Mouse (Mus musculus): ENCODE measurements around the gene Pdzk1ip1.

Gene Pdzk1ip1

DNA sequence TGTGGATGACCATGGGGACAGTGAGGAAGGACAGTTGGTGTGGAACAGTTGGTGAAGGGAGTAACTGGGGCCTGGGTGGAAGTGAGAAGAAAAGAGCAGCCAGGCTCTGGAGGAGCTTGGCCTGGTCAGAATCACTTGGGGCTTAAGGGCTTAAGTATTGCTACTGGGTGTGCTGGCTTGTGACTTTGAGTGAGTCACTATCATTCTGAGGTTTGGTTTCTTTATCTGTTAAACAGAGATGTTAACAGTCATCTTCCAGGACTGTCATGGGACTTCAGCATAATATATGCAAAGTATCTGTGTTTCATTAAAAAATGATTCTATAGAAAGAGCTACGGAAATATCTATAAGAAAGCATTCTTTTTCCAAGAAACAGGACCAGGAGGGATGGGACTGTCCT lies 13.7 kb upstream of the Pdzk1ip1 start:
- no peak for DNase-seq (ENCODE audit: extremely low read depth, insufficient read length, low spot score)

DNA sequence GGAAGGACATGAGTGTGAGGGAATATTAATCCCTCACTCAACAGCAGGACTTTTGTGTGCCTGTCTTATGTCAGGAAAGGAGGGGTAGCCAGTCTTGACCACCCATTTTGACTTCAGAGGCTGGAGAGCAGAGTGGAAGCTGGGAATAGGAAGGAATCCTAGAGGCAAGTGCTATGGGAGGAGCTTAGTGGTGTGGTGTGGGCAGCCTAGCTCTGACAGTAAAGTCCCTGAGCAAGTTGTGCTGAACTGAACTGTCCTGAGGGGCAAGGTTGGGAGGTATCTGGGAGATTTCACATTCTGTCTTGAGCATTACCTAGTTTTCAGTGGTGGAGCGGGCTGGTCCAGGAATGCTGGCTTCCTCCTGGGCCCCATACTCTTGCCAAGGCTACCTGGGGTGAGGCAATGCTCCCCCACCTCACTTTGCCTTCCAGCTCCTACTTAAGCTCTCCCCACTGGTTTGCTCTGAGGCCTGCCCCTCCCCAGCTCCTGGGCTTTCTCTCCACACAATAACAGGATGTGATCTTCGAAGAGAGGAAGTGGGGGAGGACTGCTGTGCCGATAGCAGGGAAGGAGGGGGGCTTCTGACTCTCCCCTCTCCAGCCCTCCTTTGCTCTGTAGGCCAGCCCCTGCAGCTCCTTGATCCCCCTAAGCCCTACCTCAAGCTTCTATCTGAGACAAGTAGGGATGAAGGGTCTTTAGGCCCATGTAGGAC lies 13.1 kb upstream of the Pdzk1ip1 start:
- no peak for DNase-seq (ENCODE audit: extremely low read depth, insufficient read length, low spot score)

DNA sequence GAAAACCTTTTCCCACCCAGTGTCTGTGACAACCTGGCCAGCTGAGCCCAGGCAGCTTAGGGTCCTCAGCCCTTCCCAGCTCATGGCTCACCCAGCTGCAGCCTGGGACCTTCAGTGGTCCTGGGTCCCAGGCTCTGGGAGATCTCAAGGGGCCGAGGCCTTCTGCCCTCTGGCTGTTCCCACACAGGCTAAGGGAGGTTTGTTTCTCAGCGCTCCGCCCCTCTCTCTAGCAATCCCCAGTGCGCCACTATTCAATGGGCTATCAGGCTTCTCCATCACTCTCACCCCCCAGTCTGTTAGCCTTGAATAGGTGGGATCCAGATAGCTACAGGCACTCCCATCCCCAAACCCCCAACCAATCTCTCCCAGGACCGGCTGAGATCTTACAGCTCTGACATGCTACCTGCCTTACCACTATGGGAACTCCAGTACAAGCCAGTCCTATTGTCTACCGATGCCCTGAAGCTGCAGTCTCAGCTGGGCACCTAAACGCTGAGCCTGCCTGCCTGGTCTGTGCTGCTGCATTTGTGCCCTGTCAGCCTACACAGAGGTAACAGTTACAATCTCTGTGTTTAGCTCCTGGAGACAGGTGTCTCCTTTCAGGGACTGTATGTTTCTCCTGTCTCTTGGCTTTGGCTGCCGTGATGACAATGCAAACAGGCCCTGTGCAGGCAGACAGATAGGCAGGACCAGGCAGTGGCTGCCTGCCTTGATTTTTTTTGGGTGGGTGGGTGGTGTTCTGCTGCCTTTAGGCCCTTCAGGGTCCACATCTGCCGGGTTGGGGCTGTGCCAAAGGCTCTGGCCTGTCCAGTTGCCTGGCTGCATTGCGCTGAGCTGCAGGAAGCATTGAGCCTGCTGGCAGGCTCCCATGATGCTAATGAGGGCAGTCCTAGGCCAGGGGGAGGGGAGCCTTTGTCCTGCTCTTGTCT lies 9.4 kb upstream of the Pdzk1ip1 start:
- DNase-seq (ENCODE audit: extremely low read depth, insufficient read length, low spot score), result no peak

DNA sequence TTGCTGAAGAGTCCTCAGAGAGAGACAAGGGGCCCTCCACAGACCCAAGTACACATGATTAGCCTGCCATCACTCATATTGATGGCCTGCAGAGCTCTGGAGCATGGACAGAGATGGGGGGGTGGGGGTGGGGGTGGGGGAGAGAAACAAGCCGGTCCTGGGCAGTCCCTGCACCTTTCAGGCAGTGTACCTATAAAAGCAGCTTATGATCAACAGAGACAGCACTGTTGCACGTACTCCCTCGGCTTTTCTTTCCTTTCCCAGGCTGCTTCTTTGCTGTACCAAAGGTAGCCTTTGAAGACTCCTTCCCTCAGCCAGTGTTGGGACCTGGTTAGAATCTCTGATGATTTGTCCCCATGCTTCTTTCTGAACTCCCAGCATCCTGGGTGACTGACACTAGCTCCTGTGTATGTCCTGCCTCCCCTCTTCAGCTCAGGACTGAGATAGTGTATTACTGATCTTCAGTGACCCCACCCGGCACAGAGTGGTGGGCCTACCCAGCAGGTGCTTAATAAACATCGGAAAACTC lies 8.6 kb upstream of the Pdzk1ip1 start:
- no peak for DNase-seq (ENCODE audit: extremely low read depth, insufficient read length, low spot score)

DNA sequence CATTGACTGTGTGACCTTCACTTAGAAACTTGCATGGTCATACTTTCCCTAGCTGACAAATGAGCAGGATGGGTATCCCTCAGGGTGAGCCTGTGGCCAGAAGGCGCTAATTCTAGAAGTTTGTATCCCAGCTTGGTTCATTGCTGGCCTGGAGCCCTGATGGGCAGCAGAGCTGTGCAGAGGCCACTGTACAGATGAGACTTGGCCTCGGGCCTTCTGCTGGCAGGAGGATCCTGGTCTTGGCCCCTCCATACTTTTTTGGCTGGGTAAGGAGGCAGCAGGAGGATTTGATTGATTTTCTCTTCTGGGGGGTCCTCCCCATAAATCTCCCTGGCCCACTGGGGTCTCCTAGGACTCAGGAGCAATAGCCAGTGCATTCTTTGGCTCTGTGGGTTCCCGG lies 5.5 kb upstream of the Pdzk1ip1 start:
- no peak for DNase-seq (ENCODE audit: extremely low read depth, insufficient read length, low spot score)

DNA sequence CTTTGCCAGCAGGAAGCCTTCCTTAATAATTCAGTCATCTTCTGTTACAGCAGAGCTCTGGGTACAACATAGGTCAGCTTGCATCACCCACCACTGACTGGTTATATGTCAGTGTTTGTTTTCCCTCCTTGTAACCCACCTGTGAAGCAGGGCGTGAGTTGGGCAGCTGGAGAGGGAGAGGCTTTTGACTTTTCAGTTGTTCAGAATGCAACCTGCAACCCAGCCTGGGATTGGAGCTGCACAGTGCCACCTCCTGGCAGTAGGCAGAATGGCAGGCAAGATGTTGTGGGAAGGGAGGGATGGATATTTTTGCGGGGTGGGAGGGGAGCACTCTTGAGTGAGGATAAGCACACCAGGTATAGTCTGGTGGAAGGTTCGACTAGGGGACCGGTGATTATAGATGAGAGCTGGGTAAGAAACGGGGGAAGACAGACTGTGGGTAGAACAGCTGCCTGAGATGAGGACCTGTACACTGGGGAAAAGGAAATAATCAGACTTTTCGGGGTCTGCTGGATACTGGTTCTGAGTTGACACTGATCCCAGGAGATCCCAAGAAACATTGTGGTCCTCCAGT lies 2.9 kb upstream of the Pdzk1ip1 start:
- peak; percentile 15 for DNase-seq (ENCODE audit: extremely low read depth, insufficient read length, low spot score)

DNA sequence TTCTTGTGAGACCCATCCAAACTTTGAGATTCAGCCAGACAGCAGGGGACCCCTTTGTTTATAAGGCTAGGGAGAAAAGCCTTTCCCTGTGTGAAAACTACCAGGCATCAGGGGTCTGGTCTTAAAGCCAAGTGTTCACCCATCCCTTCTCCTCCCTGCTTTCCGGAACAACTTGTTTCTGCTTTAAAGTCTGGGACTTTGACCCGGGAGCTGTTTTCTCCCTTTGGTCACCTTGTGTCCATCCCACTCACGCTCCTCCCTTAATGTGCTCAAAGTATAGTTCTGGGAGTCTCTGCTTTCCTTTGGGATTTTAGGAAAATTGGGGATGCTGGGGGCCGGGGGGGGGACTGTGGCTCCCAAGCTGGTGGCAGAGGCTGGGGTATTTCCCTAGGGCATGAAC lies 2.3 kb upstream of the Pdzk1ip1 start:
- DNase-seq (ENCODE audit: extremely low read depth, insufficient read length, low spot score), result no peak

DNA sequence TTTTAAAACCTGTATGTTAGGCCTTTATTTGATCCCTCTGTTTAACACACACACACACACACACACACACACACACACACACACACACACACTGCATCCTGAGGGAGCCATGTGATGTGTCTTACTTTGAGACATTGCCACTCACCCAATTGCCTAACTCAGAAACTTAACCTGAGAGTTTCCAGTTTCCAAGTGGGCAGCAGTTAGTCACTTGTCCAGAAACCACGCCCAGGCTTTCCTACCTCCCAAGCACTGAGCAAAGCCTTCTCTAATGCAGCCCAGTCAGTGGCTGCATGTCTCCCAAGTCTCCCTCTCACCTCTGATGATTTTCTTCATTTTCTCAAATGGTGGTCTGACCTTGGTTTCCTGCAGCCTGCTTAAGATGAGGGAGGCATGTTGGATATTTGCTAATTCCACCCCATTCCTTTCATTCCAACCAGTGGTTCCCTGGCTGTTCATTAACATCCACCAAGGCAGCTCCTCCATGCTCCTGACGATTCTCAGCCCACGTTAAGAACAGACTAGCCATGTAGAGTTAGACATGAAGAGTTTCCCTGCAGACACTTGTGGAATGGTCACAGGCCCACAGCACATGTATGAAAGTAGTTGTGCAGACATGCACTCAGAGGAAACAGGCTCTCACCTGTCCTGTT lies 1.6 kb upstream of the Pdzk1ip1 start:
- no peak for DNase-seq (ENCODE audit: extremely low read depth, insufficient read length, low spot score)

DNA sequence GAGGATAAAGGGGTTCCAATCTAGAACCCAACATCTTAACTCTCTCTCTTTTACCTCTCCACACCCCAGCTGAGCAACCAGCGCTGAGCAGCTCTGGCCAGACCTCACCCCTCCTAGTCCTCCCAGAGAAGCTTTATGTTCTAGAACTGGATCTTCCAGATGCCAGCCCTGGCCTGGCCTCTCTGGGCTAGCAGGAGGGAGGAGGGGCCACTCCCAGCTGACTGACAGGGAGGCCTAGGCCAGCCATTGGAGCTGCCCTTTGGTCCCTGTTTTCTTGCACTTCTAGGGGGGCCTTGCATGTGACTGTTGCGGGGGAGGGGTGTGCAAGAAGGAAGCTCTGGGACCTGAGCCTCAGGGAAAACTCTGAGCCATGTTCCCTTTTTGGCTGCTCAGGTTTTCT lies 2.1 kb downstream of the Pdzk1ip1 start:
- DNase-seq (ENCODE audit: extremely low read depth, insufficient read length, low spot score), result no peak

DNA sequence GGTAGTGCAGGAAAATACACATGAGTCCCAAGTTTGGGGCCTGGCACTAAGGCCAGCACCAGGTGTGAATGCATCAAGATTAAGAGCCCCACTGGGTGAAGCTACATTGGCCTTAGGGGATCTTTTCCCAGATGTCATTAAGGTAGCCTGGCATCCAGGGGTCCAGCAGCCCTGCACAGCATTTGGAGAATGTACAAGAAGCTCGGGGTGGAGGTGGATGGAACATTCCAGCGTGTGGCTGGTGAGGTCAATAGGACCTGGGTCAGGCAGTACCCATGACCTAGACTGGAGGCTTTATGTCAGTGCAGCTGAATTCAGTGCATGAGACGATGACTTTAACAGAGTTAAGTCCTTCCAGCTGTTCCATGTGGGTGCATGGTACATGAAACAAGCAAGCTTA lies 3.3 kb downstream of the Pdzk1ip1 start:
- no peak for DNase-seq (ENCODE audit: extremely low read depth, insufficient read length, low spot score)

DNA sequence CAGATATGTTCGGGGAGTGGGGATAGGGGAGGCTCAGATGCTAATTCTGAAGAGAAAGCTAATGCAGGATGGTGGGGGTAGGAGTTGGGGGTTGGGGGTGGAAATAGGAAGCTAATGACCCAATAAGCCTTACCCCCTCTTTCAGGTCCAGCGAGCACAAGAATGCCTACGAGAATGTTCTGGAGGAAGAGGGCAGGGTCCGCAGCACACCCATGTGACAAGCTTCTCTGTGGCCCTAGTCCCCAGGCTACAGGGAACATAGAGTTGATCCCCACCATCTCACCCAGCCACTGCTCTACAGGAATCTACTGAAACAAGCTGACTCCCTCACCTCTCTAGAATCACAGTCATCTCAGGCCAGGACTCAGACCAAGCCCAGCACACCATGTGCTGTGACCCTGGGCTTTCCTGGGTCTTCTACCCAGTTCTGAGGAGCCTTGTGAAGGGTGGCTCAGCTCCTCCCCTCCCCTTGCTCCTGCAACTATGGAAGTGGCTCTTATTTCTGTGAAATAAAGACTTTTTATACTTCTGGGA lies 4.9 kb downstream of the Pdzk1ip1 start:
- DNase-seq (ENCODE audit: extremely low read depth, insufficient read length, low spot score), result no peak

DNA sequence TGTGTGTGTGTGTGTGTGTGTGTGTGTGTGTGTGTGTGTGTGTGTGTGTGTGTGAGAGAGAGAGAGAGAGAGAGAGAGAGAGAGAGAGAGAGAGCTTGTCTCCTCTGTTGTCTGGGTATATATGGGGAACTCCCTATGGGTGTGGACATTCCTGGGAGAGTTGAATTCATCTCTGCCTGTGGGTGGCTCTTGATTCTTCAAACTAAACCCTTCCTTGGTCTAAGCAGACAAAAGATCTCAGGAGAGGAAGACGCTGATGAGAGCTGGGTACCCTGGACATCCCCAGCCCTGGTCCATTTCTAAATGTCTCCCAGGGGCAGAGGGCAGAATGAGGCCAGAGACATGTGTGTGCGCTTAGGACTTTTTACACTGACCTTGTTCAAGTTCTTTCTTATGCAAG lies 5.5 kb downstream of the Pdzk1ip1 start:
- no peak for DNase-seq (ENCODE audit: extremely low read depth, insufficient read length, low spot score)

DNA sequence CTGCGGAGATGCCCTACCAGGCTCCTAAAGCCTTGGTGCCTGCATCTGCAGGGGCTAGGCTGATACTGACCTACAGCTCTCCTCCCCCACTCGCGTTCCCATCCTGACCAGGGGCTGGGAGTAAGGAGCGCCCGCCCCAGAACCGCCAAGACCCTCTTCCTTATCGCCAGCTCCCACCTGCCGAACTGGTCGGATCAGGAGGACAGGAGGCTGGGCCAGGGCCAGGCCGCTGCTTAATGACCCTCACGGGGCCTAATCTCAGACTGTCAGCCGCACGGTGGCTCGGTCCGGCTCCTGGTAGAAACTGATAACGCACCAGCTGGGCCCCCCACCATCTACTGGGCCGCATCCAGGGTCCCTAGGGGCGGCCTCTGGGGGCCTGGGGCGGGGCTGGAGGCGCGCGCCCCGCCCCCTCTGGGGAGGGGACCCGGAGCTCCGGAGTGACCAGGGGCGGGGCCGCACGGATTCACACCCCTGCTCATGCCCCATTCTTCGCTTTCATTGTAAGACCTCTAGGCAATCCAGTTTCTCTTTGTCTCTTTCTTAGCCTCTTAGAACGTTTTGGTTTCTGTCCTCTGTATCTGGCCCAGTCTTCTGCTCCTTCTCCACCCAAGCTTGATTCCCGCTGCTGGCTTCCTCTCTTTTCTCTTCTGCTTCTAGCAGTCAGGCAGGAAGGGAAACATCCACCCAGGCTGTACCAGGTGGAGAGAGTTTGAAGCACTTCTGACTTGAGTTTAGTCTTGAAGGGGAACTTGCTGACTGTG lies 7.3 kb downstream of the Pdzk1ip1 start:
- DNase-seq (ENCODE audit: extremely low read depth, insufficient read length, low spot score), result no peak

DNA sequence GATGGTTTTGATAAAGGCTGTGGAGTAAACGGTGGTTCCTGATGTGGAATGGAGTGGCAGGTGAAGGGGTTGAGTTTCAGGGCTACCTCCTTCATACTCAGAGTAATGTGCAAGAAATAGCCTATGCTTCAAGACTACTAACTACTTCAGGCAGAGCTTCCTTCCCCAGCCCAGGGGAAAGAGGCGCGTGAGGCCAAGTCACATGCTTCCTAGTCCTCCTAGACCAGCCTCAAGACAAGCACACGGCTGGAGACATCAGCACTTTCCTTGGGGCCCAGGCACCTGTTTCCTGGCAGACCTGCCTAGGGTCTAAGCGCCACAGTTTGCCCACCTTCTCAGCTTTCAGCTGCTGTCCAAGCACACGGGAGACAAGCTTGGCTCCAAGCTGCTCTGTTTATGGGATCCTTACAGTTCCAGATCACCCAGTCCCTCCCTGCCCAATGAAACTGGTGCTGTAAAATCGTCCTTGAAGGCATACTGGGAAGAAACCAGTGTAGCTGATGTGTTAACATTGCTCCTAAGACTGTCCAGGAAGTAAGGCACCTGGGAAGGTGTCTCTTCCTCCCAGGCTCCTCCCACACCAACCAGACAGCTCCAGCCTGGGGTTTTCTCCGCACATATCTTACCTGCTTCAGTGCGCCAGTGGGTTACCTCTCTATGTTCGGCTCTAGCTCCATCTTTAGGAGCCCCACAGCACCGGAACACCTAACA lies 8.1 kb downstream of the Pdzk1ip1 start:
- DNase-seq (ENCODE audit: extremely low read depth, insufficient read length, low spot score), result no peak

DNA sequence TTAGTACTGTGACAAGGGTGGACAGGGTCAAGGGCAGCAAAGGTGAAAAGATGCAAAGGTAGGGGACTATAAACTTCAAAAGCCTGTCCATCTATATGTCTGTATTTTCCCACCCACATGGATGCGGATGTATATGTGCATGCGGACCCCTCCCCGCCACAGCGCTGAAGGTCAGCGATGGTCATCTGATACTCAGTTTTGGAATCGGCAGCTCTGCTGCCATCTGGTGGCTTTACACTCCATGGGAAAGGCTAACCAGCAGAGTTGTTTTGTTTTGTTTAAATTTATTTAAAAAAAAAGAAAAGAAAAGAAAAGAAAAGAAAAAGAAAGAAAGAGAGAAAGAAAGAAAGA lies 8.6 kb downstream of the Pdzk1ip1 start:
- no peak for DNase-seq (ENCODE audit: extremely low read depth, insufficient read length, low spot score)

DNA sequence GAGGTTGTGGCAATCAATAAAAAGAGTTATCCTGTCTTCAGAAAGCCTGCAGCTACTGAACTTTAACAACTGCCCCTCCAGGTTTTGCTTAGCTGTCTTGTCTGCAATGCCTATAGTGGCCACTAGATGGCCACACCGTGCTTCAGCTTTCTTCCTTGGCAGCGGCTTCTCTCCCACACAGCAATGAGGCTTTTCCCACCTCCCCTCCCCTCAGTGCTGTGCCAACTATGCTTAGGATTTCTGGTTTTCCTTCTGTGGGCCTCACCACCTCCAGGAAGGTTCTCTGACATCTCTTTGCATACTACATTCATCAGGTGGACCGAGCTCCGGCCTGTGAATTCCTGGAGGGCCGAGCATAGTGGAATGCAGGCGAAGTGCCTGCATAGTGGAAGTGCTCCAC lies 13.2 kb downstream of the Pdzk1ip1 start:
- peak; percentile 20 for DNase-seq (ENCODE audit: extremely low read depth, insufficient read length, low spot score)

DNA sequence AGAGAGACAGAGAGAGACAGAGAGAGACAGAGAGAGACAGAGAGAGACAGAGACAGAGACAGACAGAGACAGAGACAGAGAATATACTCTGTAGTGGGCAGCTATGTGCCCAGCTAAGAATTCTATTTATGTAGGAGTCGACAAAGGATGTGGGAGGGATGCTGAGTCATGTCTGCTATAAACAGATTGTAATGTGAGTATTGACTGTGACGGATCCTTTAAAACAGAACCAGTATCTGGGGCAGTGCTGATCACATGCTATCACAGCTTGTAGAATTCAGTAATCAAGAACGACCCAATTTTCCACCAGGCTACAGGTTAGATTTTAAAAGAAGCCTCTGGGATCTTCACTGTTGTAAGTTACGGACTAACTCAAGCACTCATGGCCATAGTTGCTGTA lies 15.0 kb downstream of the Pdzk1ip1 start:
- peak; percentile 10 for DNase-seq (ENCODE audit: extremely low read depth, insufficient read length, low spot score)

DNA sequence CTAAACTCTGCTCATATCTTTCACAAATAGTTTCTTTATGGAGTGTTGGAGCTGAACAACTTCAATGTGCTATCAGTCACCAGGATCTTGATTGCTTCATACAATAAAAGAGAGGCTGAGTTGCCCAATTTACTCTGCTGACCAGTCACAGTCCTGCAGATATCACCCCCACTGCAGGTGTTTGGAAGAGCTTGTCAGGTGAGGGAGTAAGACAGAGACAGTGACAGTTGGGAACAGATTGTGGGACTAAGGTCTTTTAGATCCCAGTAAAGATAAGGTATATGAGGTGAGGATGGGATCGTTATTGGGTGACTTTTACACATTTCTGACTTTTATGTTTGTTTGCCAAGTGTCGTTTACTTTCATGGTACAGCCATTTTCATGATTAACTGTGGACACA lies 22.7 kb downstream of the Pdzk1ip1 start:
- no peak for DNase-seq (ENCODE audit: extremely low read depth, insufficient read length, low spot score)

DNA sequence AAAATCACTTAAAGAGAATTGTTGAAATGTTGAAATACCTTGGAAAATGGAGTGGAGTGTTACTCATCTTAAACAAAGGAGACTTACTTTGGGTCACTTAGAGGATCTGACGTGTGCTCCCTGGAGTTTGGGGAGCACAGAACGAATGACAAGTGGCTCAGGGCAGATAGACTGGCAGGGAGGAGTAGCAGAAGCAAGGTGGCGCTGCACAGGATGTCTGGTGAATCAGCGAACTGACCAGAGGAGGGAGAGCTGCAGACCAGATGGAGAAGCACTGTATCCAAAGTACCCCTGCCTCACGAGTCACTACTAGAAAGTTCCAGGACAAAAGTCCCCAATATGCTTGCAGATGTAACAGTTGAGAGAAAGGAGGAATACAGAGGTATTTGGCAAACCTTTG lies 24.8 kb downstream of the Pdzk1ip1 start:
- DNase-seq (ENCODE audit: extremely low read depth, insufficient read length, low spot score), result no peak
